Mouse (Mus musculus) neural tube, embryonic 14.5 days (tissue): ENCODE data around the gene Slc35d1. TPM values are rescaled to one million over a fixed set of nuclear protein-coding genes. Genes with fewer than 3 reads are reported as not detected.

Source experiments
- ATAC-seq: fragments of 200-750 bp; cut with Nextera tagmentation; 2 replicates; pipeline ENCODE4 v1.8.0; 2017; ENCODE audit warnings: low read depth, mild to moderate bottlenecking, moderate TSS enrichment, moderate library complexity
- H3K27ac ChIP-seq: fragments of 300-500 bp; sonication (generic); 2 replicates; pipeline ENCODE4 v1.5.1; 2014; ENCODE audit warnings: low read depth, mild to moderate bottlenecking, control low read depth, low read length, moderate library complexity, mixed read lengths
- H3K27me3 ChIP-seq: fragments of 300-500 bp; sonication (generic); 2 replicates; pipeline ENCODE4 v1.6.1; 2014; ENCODE audit warnings: low read length; ENCODE audit not compliant: control insufficient read depth, insufficient read depth
- H3K36me3 ChIP-seq: fragments of 300-500 bp; sonication (generic); 2 replicates; pipeline ENCODE4 v1.6.1; 2014; ENCODE audit warnings: low read length, mixed read lengths; ENCODE audit not compliant: control insufficient read depth, insufficient read depth
- H3K4me1 ChIP-seq: fragments of 300-500 bp; sonication (generic); 2 replicates; pipeline ENCODE4 v1.6.1; 2014; ENCODE audit warnings: low read length; ENCODE audit not compliant: control insufficient read depth, insufficient read depth
- H3K4me2 ChIP-seq: fragments of 300-500 bp; sonication (generic); 2 replicates; pipeline ENCODE4 v1.6.1; 2014; ENCODE audit warnings: mild to moderate bottlenecking, low read depth, low read length, control low read depth
- H3K4me3 ChIP-seq: fragments of 300-500 bp; sonication (generic); 2 replicates; pipeline ENCODE4 v1.5.1; 2014; ENCODE audit warnings: low read depth, low read length, control low read depth, mixed read lengths
- H3K9ac ChIP-seq: fragments of 300-500 bp; sonication (generic); replicated peaks from 2 replicates; pipeline ENCODE4 v1.6.1; 2014; ENCODE audit warnings: low read depth, mild to moderate bottlenecking, control low read depth, low read length, mixed read lengths
- H3K9me3 ChIP-seq: fragments of 300-500 bp; sonication (generic); 2 replicates; pipeline ENCODE4 v1.6.1; 2016; ENCODE audit warnings: low read length; ENCODE audit not compliant: control insufficient read depth
- whole genome bisulfite sequencing: fragments of 180-500 bp; shearing (Covaris S2); extraction: QIAGEN DNeasy Blood & Tissue Kit; methylation state at CpG from one replicate; pipeline ENCODE4 v1.1.7; 2014; 5-methylcytosine and 5-hydroxymethylcytosine counted together
- polyA plus RNA-seq: library from polyadenylated mRNA; unstranded; fragments of >200 nt; fragmentation: Nextera tagmentation; extraction: Ambion mirVana; gene quantifications from 2 replicates; pipeline ENCODE4 v1.2.1, GENCODE M21; 2014

Gene Slc35d1
- polyA plus RNA-seq, 1 experiment from 2014 or later = 9.5 TPM

DNA sequence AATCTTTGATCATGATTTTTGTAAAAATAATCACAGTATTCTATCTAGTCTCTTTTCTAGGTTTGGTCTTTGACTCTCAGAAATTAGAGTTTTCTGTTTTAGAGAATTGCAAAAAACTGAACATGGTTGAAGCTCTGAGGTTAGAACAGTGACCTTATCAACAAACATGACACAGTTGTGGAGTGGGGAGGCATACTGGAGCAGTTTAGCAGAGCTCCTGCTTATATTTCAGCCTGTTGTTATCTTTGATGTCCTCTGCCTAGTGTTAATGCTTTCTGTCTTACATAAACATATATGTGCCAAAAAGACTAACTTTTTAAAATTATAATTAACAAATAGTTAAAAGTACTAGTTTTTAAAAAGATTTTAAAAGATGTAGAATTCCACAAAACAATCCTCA lies 91.4 kb downstream of the Slc35d1 start:
- no peak for ATAC-seq
- no peak overlapping the region for H3K9ac ChIP-seq
- no peaks in the 10 kb centered on the region for H3K36me3 ChIP-seq

GRCm38 (mm10) chr4:103123086-103123485 lies 91.9 kb downstream of the Slc35d1 start:
- Histone ChIP-seq H3K27ac (no peak overlapping the region), H3K36me3 (no peaks in the 10 kb centered on the region), H3K4me1 (peaks cover 18% of the 10 kb centered on the region), H3K27me3 (no peaks in the 10 kb centered on the region), H3K4me3 (no peak overlapping the region), H3K9me3 (no peaks in the 10 kb centered on the region), H3K9ac (no peak overlapping the region), H3K4me2 (no peak overlapping the region)
- 69% methylated on average over 2 of the region's 2 CpGs for WGBS
- no peak for ATAC-seq

More for the DNA sequence above, 91.4 kb downstream of the Slc35d1 start:
- H3K4me1 ChIP-seq = peaks cover 17% of the 10 kb centered on the region
- H3K27ac ChIP-seq = no peak overlapping the region
- no peaks in the 10 kb centered on the region for H3K9me3 ChIP-seq
- no peaks in the 10 kb centered on the region for H3K27me3 ChIP-seq
- H3K4me3 ChIP-seq = no peak overlapping the region
- H3K4me2 ChIP-seq = no peak overlapping the region

GRCm38 (mm10) chr4:103120874-103121389 lies 94.0 kb downstream of the Slc35d1 start:
- no peak for ATAC-seq
- no peak overlapping the region for H3K4me3 ChIP-seq
- WGBS = 90% methylated on average over 9 of the region's 9 CpGs
- H3K9ac ChIP-seq = no peak overlapping the region
- H3K4me2 ChIP-seq = peak overlapping the region; percentile 89
- no peak overlapping the region for H3K27ac ChIP-seq
- no peaks in the 10 kb centered on the region for H3K27me3 ChIP-seq
- no peaks in the 10 kb centered on the region for H3K9me3 ChIP-seq
- peaks cover 18% of the 10 kb centered on the region for H3K4me1 ChIP-seq
- H3K36me3 ChIP-seq = no peaks in the 10 kb centered on the region; the same call in 1 of the 2 replicates

Other genes with a start within 250 kb of the Slc35d1 start
- 1.7 and 3.8 TPM in 2 replicates for gene Tctex1d1, start 236.6 kb downstream of the Slc35d1 start, polyA plus RNA-seq
- 0.31 TPM in 1 of 2 replicates, not detected in the other for gene Insl5, start 188.3 kb downstream of the Slc35d1 start, polyA plus RNA-seq
- gene Mier1, start 100.8 kb downstream of the Slc35d1 start, polyA plus RNA-seq = 41.3 and 45.5 TPM in 2 replicates
- gene Wdr78, start 100.6 kb downstream of the Slc35d1 start, polyA plus RNA-seq = 4.1 and 4.5 TPM in 2 replicates
- gene 4921539E11Rik, start 75.7 kb upstream of the Slc35d1 start, polyA plus RNA-seq = 0.13 TPM in 1 of 2 replicates, not detected in the other
- gene Oma1, start 98.6 kb upstream of the Slc35d1 start, polyA plus RNA-seq = 9.0 and 9.4 TPM in 2 replicates